ENCODE assay signal across 8 mouse cellular contexts in genomic region chr3:87499072-87499471, GRCm38 (mm10). TPM values are rescaled to one million over a fixed set of nuclear protein-coding genes. Genes with fewer than 3 reads are reported as not detected.
A peak's percentile ranks its signal among the peaks of the same experiment; 100 is the strongest.
DNase-seq lines count a peak whose midpoint lies in the region; ATAC-seq lines count a peak whose summit lies in the region.

No protein-coding gene starts in this region.

- peak; percentile 76 for ATAC-seq in granulocyte monocyte progenitor cell, adult 5-6 weeks (replicated peaks; ENCODE audit: poor library complexity, severe bottlenecking)
- ATAC-seq in megakaryocyte, adult 5-6 weeks (ENCODE audit: poor library complexity, severe bottlenecking), result peak; percentile 74

- H3K27ac ChIP-seq in heart, embryonic 10.5 days, result no peak overlapping the region

- H3K9me3 ChIP-seq in heart, embryonic 10.5 days, result no peaks in the 10 kb centered on the region

- no peaks in the 10 kb centered on the region for H3K36me3 ChIP-seq in heart, embryonic 10.5 days

- H3K27me3 ChIP-seq in heart, embryonic 10.5 days (ENCODE audit: insufficient read depth, poor library complexity, severe bottlenecking), result peaks cover 26% of the 10 kb centered on the region

- no peak overlapping the region for H3K4me3 ChIP-seq in heart, embryonic 10.5 days

- WGBS in heart, embryonic 10.5 days, result 15% methylated on average over 3 of the region's 3 CpGs

- H3K4me1 ChIP-seq in heart, embryonic 10.5 days, result no peaks in the 10 kb centered on the region

- peak; percentile 95 for DNase-seq in heart, adult 11 months
- no peak for DNase-seq in heart, embryonic 10.5 days (ENCODE audit: low spot score)
- peak; percentile 29 for DNase-seq in adrenal gland, adult 8-10 months
- DNase-seq in embryo, embryonic 10.5 days (ENCODE audit: low spot score), result peak; percentile 90
- peak; percentile 68 for DNase-seq in layer of hippocampus, adult 9-10 months (ENCODE audit: low spot score)
- peak; percentile 70 for DNase-seq in right cerebral cortex, postnatal 25 days

RNA-seq across cellular contexts. Expression of gene Etv3, which starts 26.1 kb away (rescaled TPM):
- 11.7 and 13.1 TPM in 2 replicates for polyA plus RNA-seq in heart, embryonic 10.5 days (2016; fragmentation: Nextera tagmentation; extraction: Ambion mirVana)
- 10 to 100 TPM; 19.4 to 24.6 (median 22.4) TPM for total RNA-seq in adrenal gland, adult 8-10 months (2022)
- 7.0 and 7.8 TPM in 2 replicates for total RNA-seq in granulocyte monocyte progenitor cell, adult 5-6 weeks (2014; fragmentation: Nextera tagmentation)
- total RNA-seq in granulocyte monocyte progenitor cell, adult 5-6 weeks (2017), result 9.4 and 9.6 TPM in 2 replicates
- 12.9 and 13.8 TPM in 2 replicates for total RNA-seq in megakaryocyte, adult 5-6 weeks (2015)
- total RNA-seq in megakaryocyte, adult 5-6 weeks (2017), result 14.6 and 16.7 TPM in 2 replicates
